Mouse (Mus musculus) naive thymus-derived CD4-positive, alpha-beta T cell, adult 2 months (primary cell): ENCODE results near the gene Crnn.

ENCODE experiments used
- DNase-seq: peaks from one replicate; pipeline ENCODE4 v3.0.0-alpha.2; 2011; ENCODE audit warnings: low read depth

The Crnn gene

GRCm38 (mm10) chr3:93144510-93145051, at the start of gene Crnn:
Crnn (plus strand) TSS chr3:93144787.
- no peak for DNase-seq

DNA sequence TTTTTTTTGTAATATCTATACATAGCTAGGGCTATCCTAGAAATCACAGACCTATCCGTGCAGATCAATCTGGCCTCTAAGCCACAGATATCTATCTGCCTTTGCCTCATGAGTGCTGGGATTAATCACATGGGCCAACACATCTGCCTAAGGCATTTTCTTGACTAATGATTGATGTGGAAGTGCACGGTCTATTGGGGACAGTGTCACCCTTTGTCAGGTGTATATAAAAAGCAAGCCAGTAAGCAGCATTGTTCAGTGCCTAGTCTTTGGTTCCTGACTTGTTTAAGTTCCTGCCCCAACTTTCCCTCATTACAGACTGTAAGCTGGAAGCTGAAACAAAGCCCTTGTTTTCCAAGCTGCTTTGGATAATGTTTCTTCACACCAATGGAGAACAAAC, 48.1 kb upstream of the Crnn start:
- no peak for DNase-seq

DNA sequence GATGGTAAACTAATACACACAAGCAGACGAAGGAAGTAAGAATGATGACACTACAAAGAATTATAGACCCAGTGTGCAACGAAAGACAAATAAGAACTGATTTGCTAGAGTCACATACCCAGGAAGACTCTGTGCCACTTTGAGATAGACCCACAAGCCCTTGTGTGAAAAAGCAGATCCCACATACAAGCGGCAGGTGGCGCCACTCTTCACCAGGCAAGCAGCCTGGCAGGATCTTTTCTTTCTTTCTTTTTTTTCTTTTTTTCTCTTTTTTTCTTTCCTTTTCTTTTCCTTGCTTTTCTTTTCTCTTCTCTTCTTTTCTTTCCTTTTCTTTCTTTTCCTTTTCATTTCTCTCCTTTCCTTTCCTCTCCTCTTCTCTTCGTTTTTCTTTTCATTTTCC, 32.9 kb upstream of the Crnn start:
- no peak for DNase-seq

GRCm38 (mm10) chr3:93114481-93114880, 30.1 kb upstream of the Crnn start:
- peak; percentile 1 for DNase-seq

- DNase-seq, result no peak
Measured at GRCm38 (mm10) chr3:93119101-93119500, 25.5 kb upstream of the Crnn start.

DNA sequence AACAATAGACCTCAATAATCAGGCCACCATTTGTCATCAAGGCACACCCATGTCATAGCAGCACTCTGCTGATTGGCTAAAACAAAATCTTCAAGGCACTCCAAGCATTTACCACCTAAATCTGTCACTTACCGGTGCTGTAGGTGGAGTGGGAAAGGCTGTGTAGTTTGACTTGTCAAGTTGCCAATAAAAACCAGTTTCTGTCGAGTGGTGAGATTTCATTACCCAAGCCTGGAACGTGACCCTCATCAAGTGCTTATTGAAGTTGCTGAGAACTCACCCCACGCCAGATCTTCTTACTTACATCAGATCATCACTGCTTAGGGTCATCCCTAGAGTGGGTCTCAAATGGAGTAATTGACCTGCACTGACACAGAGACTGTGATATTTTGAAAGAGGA, 16.5 kb upstream of the Crnn start:
- DNase-seq, result no peak

DNA sequence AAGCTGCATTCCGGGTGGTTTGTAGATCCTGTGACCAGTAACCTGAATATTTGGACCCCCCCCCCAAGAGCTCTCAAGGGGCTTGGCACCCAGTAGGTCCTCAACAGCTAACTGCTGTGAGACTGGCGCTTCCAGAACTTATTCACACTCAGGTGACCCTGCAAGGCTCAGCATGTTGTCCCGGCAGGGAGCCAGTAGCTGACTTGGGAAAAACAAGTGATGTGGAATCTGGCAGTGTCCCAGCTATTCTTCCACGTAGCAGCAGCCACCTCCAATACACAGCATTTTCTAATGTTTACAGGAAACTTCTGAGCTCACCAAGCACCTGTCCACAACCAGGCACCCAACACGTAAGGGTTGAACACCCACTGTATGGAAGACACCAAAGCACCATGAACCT, 15.5 kb upstream of the Crnn start:
- DNase-seq, result no peak

- DNase-seq, result no peak
Measured at GRCm38 (mm10) chr3:93130460-93130859, 14.1 kb upstream of the Crnn start.

- no peak for DNase-seq
Measured at GRCm38 (mm10) chr3:93162502-93162901, 17.9 kb downstream of the Crnn start.

- no peak for DNase-seq
Measured at GRCm38 (mm10) chr3:93162996-93163592, 18.5 kb downstream of the Crnn start.

GRCm38 (mm10) chr3:93180856-93181255, 36.3 kb downstream of the Crnn start:
- no peak for DNase-seq

- no peak for DNase-seq
Measured at GRCm38 (mm10) chr3:93196978-93197377, 52.4 kb downstream of the Crnn start, which contains the start of gene Flg2. Flg2 (plus strand) TSS chr3:93197278.
